Mouse (Mus musculus): ENCODE measurements around the gene Ms4a4b. TPM values are rescaled to one million over a fixed set of nuclear protein-coding genes. Genes with fewer than 3 reads are reported as not detected.
"Not testable (repeated sequence)": the region's sequence is repeated elsewhere in the genome, so short reads cannot be mapped to it uniquely, and the experiment has no call there.

The Ms4a4b gene
- total RNA-seq, 1 experiment: not detected

- TF ChIP-seq CHD2 (IDR thresholded peaks at IDR 0.05; ENCODE audit: low read depth, low read length): no peak
- no peak for TF ChIP-seq ZNF384 (IDR thresholded peaks at IDR 0.05; ENCODE audit: low read depth, low read length)
- no peak for TF ChIP-seq ZC3H11A (IDR thresholded peaks at IDR 0.05; ENCODE audit: borderline replicate concordance, low read depth, low read length)
- no peak for TF ChIP-seq HCFC1 (IDR thresholded peaks at IDR 0.05; ENCODE audit: borderline replicate concordance, insufficient read depth, low read length)
- no peak for TF ChIP-seq MAFK (IDR thresholded peaks at IDR 0.05; ENCODE audit: insufficient read depth, low read depth, low read length)
- Histone ChIP-seq H3K9ac (ENCODE audit: insufficient read depth, low read depth, low read length, poor library complexity, severe bottlenecking) (no peak overlapping the region), H3K9me3 (ENCODE audit: control insufficient read depth, insufficient read depth, low read depth, low read length) (no peaks in the 10 kb centered on the region), H3K36me3 (ENCODE audit: control insufficient read depth, insufficient read depth, low read length, poor library complexity, severe bottlenecking) (no peaks in the 10 kb centered on the region), H3K4me1 (ENCODE audit: control insufficient read depth in 2 of 2, insufficient read depth in 2 of 2, low read length in 2 of 2, poor library complexity in 1 of 2) (no peaks in the 10 kb centered on the region), H3K27ac (ENCODE audit: insufficient read depth, low read depth, low read length, poor library complexity, severe bottlenecking) (no peak overlapping the region), H3K4me3 (ENCODE audit: insufficient read depth in 1 of 2, low read depth in 1 of 2, low read length in 2 of 2, poor library complexity in 1 of 2, severe bottlenecking in 1 of 2) (no peak overlapping the region)
- in situ Hi-C loops (cut with MboI; ENCODE audit: low sequenced_read_pairs in 2 of 2, unreplicated experiment in 2 of 2): no loop called here
- DNase-seq (ENCODE audit: low read depth, low spot score): no peak
Observed at GRCm38 (mm10) chr19:11411640-11412039, 31.7 kb upstream of the Ms4a4b start.

GRCm38 (mm10) chr19:11414084-11414483, 29.3 kb upstream of the Ms4a4b start:
- TF ChIP-seq MAFK (IDR thresholded peaks at IDR 0.05; ENCODE audit: insufficient read depth, low read depth, low read length) (no peak), ZNF384 (IDR thresholded peaks at IDR 0.05; ENCODE audit: low read depth, low read length) (no peak), HCFC1 (IDR thresholded peaks at IDR 0.05; ENCODE audit: borderline replicate concordance, insufficient read depth, low read length) (no peak), CHD2 (IDR thresholded peaks at IDR 0.05; ENCODE audit: low read depth, low read length) (no peak), ZC3H11A (IDR thresholded peaks at IDR 0.05; ENCODE audit: borderline replicate concordance, low read depth, low read length) (no peak)
- no peak for DNase-seq (ENCODE audit: low read depth, low spot score)
- in situ Hi-C loops (cut with MboI; ENCODE audit: low sequenced_read_pairs in 2 of 2, unreplicated experiment in 2 of 2): no loop called here
- Histone ChIP-seq H3K36me3 (ENCODE audit: control insufficient read depth, insufficient read depth, low read length, poor library complexity, severe bottlenecking) (no peaks in the 10 kb centered on the region), H3K4me1 (ENCODE audit: control insufficient read depth in 2 of 2, insufficient read depth in 2 of 2, low read length in 2 of 2, poor library complexity in 1 of 2) (no peaks in the 10 kb centered on the region), H3K27ac (ENCODE audit: insufficient read depth, low read depth, low read length, poor library complexity, severe bottlenecking) (no peak overlapping the region), H3K4me3 (ENCODE audit: insufficient read depth in 1 of 2, low read depth in 1 of 2, low read length in 2 of 2, poor library complexity in 1 of 2, severe bottlenecking in 1 of 2) (no peak overlapping the region), H3K9me3 (ENCODE audit: control insufficient read depth, insufficient read depth, low read depth, low read length) (no peaks in the 10 kb centered on the region), H3K9ac (ENCODE audit: insufficient read depth, low read depth, low read length, poor library complexity, severe bottlenecking) (no peak overlapping the region)

- no peak for DNase-seq (ENCODE audit: low read depth, low spot score)
- Histone ChIP-seq H3K36me3 (ENCODE audit: control insufficient read depth, insufficient read depth, low read length, poor library complexity, severe bottlenecking) (no peaks in the 10 kb centered on the region), H3K9me3 (ENCODE audit: control insufficient read depth, insufficient read depth, low read depth, low read length) (no peaks in the 10 kb centered on the region), H3K27ac (ENCODE audit: insufficient read depth, low read depth, low read length, poor library complexity, severe bottlenecking) (no peak overlapping the region), H3K9ac (ENCODE audit: insufficient read depth, low read depth, low read length, poor library complexity, severe bottlenecking) (no peak overlapping the region), H3K4me1 (ENCODE audit: control insufficient read depth in 2 of 2, insufficient read depth in 2 of 2, low read length in 2 of 2, poor library complexity in 1 of 2) (no peaks in the 10 kb centered on the region), H3K4me3 (ENCODE audit: insufficient read depth in 1 of 2, low read depth in 1 of 2, low read length in 2 of 2, poor library complexity in 1 of 2, severe bottlenecking in 1 of 2) (no peak overlapping the region)
- TF ChIP-seq HCFC1 (IDR thresholded peaks at IDR 0.05; ENCODE audit: borderline replicate concordance, insufficient read depth, low read length) (no peak), MAFK (IDR thresholded peaks at IDR 0.05; ENCODE audit: insufficient read depth, low read depth, low read length) (no peak), ZNF384 (IDR thresholded peaks at IDR 0.05; ENCODE audit: low read depth, low read length) (no peak), CHD2 (IDR thresholded peaks at IDR 0.05; ENCODE audit: low read depth, low read length) (no peak), ZC3H11A (IDR thresholded peaks at IDR 0.05; ENCODE audit: borderline replicate concordance, low read depth, low read length) (no peak)
- in situ Hi-C loops (cut with MboI; ENCODE audit: low sequenced_read_pairs in 2 of 2, unreplicated experiment in 2 of 2): no loop called here
Observed at GRCm38 (mm10) chr19:11415581-11415980, 27.8 kb upstream of the Ms4a4b start.

GRCm38 (mm10) chr19:11418865-11419264, 24.5 kb upstream of the Ms4a4b start:
- H3K4me3 ChIP-seq (ENCODE audit: insufficient read depth in 1 of 2, low read depth in 1 of 2, low read length in 2 of 2, poor library complexity in 1 of 2, severe bottlenecking in 1 of 2); H3K36me3 ChIP-seq (ENCODE audit: control insufficient read depth, insufficient read depth, low read length, poor library complexity, severe bottlenecking); DNase-seq (ENCODE audit: low read depth, low spot score); H3K27ac ChIP-seq (ENCODE audit: insufficient read depth, low read depth, low read length, poor library complexity, severe bottlenecking); H3K9me3 ChIP-seq (ENCODE audit: control insufficient read depth, insufficient read depth, low read depth, low read length); H3K4me1 ChIP-seq (ENCODE audit: control insufficient read depth in 2 of 2, insufficient read depth in 2 of 2, low read length in 2 of 2, poor library complexity in 1 of 2); H3K9ac ChIP-seq (ENCODE audit: insufficient read depth, low read depth, low read length, poor library complexity, severe bottlenecking); in situ Hi-C loops (cut with MboI; ENCODE audit: low sequenced_read_pairs in 2 of 2, unreplicated experiment in 2 of 2): not testable (repeated sequence)

- H3K9me3 ChIP-seq (ENCODE audit: control insufficient read depth, insufficient read depth, low read depth, low read length); H3K4me1 ChIP-seq (ENCODE audit: control insufficient read depth in 2 of 2, insufficient read depth in 2 of 2, low read length in 2 of 2, poor library complexity in 1 of 2); H3K27ac ChIP-seq (ENCODE audit: insufficient read depth, low read depth, low read length, poor library complexity, severe bottlenecking); H3K36me3 ChIP-seq (ENCODE audit: control insufficient read depth, insufficient read depth, low read length, poor library complexity, severe bottlenecking); in situ Hi-C loops (cut with MboI; ENCODE audit: low sequenced_read_pairs in 2 of 2, unreplicated experiment in 2 of 2); H3K4me3 ChIP-seq (ENCODE audit: insufficient read depth in 1 of 2, low read depth in 1 of 2, low read length in 2 of 2, poor library complexity in 1 of 2, severe bottlenecking in 1 of 2); H3K9ac ChIP-seq (ENCODE audit: insufficient read depth, low read depth, low read length, poor library complexity, severe bottlenecking); DNase-seq (ENCODE audit: low read depth, low spot score): not testable (repeated sequence)
Observed at GRCm38 (mm10) chr19:11431209-11431608, 12.1 kb upstream of the Ms4a4b start.
